Mouse (Mus musculus) limb, embryonic 11.5 days (tissue): ENCODE results near the gene Iqcn. TPM values are rescaled to one million over a fixed set of nuclear protein-coding genes. Genes with fewer than 3 reads are reported as not detected.

Source experiments
- ATAC-seq: fragments of 200-750 bp; cut with Nextera tagmentation; 2 replicates; pipeline ENCODE4 v1.8.0; 2017; ENCODE audit warnings: low read depth; ENCODE audit not compliant: insufficient number of reproducible peaks, low FRiP score, low TSS enrichment
- DNase-seq: peaks from one replicate; pipeline ENCODE4 v3.0.0-alpha.2; 2015; ENCODE audit warnings: low spot score
- H3K27ac ChIP-seq: fragments of 300-500 bp; sonication (generic); replicated peaks from 2 replicates; pipeline ENCODE4 v1.5.1; 2014; ENCODE audit warnings: low read depth, mild to moderate bottlenecking, low read length
- H3K27me3 ChIP-seq: fragments of 300-500 bp; sonication (generic); 2 replicates; pipeline ENCODE4 v1.6.1; 2014; ENCODE audit warnings: mild to moderate bottlenecking, low read length, mixed read lengths; ENCODE audit not compliant: control insufficient read depth, insufficient read depth
- H3K36me3 ChIP-seq: fragments of 300-500 bp; sonication (generic); 2 replicates; pipeline ENCODE4 v1.6.1; 2014; ENCODE audit warnings: mild to moderate bottlenecking, low read length, moderate library complexity, mixed read lengths; ENCODE audit not compliant: control insufficient read depth, insufficient read depth
- H3K4me1 ChIP-seq: fragments of 300-500 bp; sonication (generic); 2 replicates; pipeline ENCODE4 v1.6.1; 2014; ENCODE audit warnings: low read length, mixed read lengths; ENCODE audit not compliant: control insufficient read depth, insufficient read depth
- H3K4me2 ChIP-seq: fragments of 300-500 bp; sonication (generic); 2 replicates; pipeline ENCODE4 v1.6.1; 2014; ENCODE audit warnings: low read depth, mild to moderate bottlenecking, moderate library complexity; ENCODE audit not compliant: severe bottlenecking
- H3K4me3 ChIP-seq: fragments of 300-500 bp; sonication (generic); 2 replicates; pipeline ENCODE4 v1.5.1; 2014; ENCODE audit warnings: low read depth, low read length
- H3K9ac ChIP-seq: fragments of 300-500 bp; sonication (generic); 2 replicates; pipeline ENCODE4 v1.6.1; 2014; ENCODE audit warnings: mild to moderate bottlenecking, low read length
- H3K9me3 ChIP-seq: fragments of 300-500 bp; sonication (generic); 2 replicates; pipeline ENCODE4 v1.6.1; 2016; ENCODE audit warnings: low read length; ENCODE audit not compliant: control insufficient read depth
- WGBS: fragments of 180-500 bp; shearing (Covaris S2); extraction: QIAGEN DNeasy Blood & Tissue Kit; methylation state at CpG from one replicate; pipeline ENCODE4 v1.1.7; 2014; 5-methylcytosine and 5-hydroxymethylcytosine counted together
- polyA plus RNA-seq: library from polyadenylated mRNA; unstranded; fragments of >200 nt; fragmentation: Nextera tagmentation; extraction: Ambion mirVana; gene quantifications from 2 replicates; pipeline ENCODE4 v1.2.1, GENCODE M21; 2014

Gene Iqcn
- polyA plus RNA-seq, 1 experiment from 2014 or later: not detected

DNA sequence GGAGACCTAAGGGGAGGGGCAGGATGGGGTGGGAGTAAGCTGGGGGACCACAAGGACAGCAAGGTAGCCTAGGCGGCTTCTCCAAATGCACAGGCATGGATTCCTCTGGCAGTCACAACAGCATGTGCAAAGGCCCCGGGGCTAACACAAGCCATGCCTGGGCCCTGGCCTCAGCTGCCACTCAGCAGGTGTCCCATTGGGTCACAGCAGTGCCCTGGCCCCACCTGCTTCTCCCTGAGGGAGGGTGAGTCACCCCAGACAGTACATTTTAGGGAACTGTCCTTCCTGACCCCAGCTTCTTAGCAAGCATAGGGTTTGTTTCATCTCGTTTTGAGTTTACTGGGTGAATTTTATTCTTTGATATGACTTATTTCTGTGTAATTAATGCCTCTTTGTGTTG is 20.6 kb upstream of the Iqcn start:
- WGBS: 55% methylated on average over 3 of the region's 3 CpGs
- Histone ChIP-seq H3K27me3 (no peaks in the 10 kb centered on the region), H3K4me1 (no peaks in the 10 kb centered on the region), H3K27ac (no peak overlapping the region), H3K9ac (no peak overlapping the region), H3K4me3 (no peak overlapping the region; the same call in 1 of the 2 replicates), H3K36me3 (peaks cover 18% of the 10 kb centered on the region), H3K4me2 (0 out of 2 replicates have a peak overlapping the region, but pooled peaks have one; percentile 15), H3K9me3 (no peaks in the 10 kb centered on the region)
- DNase-seq (no peak), ATAC-seq (no peak)

DNA sequence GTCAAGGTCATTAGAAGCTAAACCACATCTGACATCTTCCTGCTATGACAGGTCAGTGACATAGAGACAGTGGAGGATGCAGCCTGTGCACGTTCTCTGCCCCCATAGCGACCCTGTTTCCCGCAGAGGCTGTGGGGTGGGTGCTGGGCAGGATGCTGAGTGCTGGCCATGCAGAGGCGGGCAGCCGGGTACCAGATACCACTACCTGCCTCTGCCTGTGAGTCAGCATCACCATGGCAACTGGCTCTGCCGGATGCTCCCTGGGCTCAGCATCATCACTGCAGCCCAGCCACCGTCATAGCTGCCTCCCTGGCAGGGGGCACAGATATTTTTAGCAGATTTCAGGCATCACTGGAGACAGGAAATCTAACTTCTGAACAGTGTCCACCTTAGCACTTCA is 19.0 kb upstream of the Iqcn start:
- Histone ChIP-seq H3K36me3 (peaks cover 4% of the 10 kb centered on the region), H3K4me3 (no peak overlapping the region), H3K27ac (no peak overlapping the region), H3K4me1 (no peaks in the 10 kb centered on the region), H3K4me2 (no peak overlapping the region), H3K9ac (no peak overlapping the region), H3K9me3 (no peaks in the 10 kb centered on the region), H3K27me3 (no peaks in the 10 kb centered on the region)
- 56% methylated on average over 7 of the region's 7 CpGs for WGBS
- ATAC-seq: no peak
- no peak for DNase-seq

DNA sequence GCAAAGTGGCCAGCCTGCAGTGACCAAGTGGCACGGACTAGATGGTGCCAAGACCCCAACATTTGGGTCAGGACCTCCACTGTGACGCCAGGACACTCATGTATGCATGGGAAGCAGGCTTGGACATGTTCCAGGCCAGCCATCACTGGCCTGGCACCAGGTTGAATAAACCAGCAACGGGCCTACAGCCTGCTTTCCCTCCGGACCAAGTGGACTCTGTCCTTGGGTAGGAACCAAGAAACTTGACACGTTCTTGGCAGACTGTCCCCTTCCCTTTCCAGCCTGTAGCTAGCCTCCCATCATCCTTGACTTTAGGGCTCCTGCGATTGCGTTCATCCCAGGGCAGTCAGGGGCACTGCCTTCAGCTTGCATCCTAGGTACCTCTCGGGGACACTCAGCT is 15.7 kb upstream of the Iqcn start:
- peaks cover 17% of the 10 kb centered on the region for H3K4me1 ChIP-seq
- peaks cover 2% of the 10 kb centered on the region; the same call in 1 of the 2 replicates for H3K36me3 ChIP-seq
- H3K27ac ChIP-seq: no peak overlapping the region
- no peak overlapping the region for H3K9ac ChIP-seq
- no peak overlapping the region for H3K4me3 ChIP-seq
- no peak for DNase-seq
- H3K4me2 ChIP-seq: no peak overlapping the region
- 92% methylated on average over 8 of the region's 8 CpGs for WGBS
- H3K9me3 ChIP-seq: no peaks in the 10 kb centered on the region
- H3K27me3 ChIP-seq: no peaks in the 10 kb centered on the region
- ATAC-seq: no peak

DNA sequence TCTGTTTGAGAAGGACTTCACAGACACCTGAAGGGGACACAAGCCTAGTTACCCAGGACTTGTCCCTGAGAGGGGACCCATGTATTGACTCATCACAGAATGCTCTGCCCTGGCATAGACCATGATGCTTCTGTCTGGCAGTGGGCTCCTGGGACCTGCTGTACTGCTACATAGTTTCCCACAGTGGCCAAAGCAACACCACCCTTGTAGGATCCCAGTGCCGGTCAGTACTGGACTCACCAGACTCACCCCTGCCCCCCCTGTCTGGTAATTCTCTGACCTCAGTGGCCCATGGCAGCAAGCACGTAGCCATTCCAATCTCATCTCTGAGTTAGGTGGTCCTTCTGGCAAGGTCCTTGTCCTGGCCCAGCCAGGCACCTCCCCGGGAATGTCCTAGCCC is 15.1 kb upstream of the Iqcn start:
- Histone ChIP-seq H3K27ac (no peak overlapping the region), H3K4me1 (peaks cover 17% of the 10 kb centered on the region)
- WGBS: 82% methylated on average over 3 of the region's 3 CpGs

DNA sequence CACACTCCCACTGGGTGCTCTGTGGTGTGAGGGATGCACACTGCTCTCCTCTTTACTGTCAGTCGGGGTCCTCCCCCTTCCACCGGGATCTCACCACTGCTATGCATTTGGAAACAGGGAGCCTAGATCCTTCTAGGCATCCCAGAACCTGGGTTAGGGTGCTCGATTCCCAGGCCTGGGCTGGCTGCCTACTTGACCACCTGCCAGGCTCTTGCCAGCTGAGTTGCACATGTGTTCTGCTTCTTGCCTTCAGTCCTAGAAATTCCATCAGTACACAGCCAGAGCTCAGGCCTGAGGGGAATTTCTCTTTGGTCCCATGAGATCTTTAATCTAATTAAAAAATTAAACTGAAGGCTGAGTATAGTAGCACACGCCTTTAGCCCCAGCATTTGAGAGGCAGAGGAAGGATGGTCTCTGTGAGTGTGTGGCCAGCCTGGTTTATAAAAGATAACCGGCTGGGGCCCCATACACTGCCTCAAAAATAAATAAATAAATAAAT is 13.3 kb upstream of the Iqcn start:
- Histone ChIP-seq H3K9me3 (no peaks in the 10 kb centered on the region), H3K9ac (peak overlapping the region; percentile 27; the same call in 1 of the 2 replicates), H3K36me3 (peaks cover 1% of the 10 kb centered on the region; the same call in 1 of the 2 replicates), H3K4me2 (peak overlapping the region; percentile 20; the same call in 1 of the 2 replicates), H3K27ac (0 out of 2 replicates have a peak overlapping the region, but pooled peaks have one; percentile 36), H3K4me3 (no peak overlapping the region), H3K27me3 (no peaks in the 10 kb centered on the region), H3K4me1 (peaks cover 20% of the 10 kb centered on the region)
- ATAC-seq (no peak), DNase-seq (no peak)
- WGBS: 77% methylated on average over 5 of the region's 5 CpGs

More for the DNA sequence above, 15.1 kb upstream of the Iqcn start:
- peaks cover 2% of the 10 kb centered on the region; the same call in 1 of the 2 replicates for H3K36me3 ChIP-seq
- H3K9me3 ChIP-seq: no peaks in the 10 kb centered on the region
- no peak overlapping the region for H3K9ac ChIP-seq
- ATAC-seq: no peak
- H3K4me2 ChIP-seq: no peak overlapping the region
- no peaks in the 10 kb centered on the region for H3K27me3 ChIP-seq
- H3K4me3 ChIP-seq: no peak overlapping the region
- no peak for DNase-seq

DNA sequence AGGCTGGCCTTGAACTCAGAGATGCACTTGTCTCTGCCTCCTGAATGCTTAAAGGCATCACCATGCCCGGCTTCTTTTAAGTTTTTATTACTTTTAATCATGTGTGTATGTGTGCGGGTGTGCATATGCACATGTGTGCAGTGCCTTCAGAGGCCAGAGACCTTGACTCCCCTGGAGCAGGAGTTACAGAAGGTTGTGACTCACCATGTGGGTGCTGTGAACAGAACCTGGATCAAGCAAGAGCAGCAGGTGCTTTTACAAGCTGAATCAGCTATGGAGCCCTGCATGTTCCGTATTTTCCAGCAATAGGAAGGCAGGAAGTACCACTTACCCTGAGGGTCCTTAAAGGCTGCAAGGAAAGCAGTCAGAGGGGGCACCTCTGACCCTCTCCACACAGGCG is 12.0 kb upstream of the Iqcn start:
- H3K9me3 ChIP-seq: no peaks in the 10 kb centered on the region
- H3K4me2 ChIP-seq: peak overlapping the region; percentile 24; the same call in 1 of the 2 replicates
- H3K4me1 ChIP-seq: peaks cover 33% of the 10 kb centered on the region
- peak overlapping the region; percentile 89 for H3K27ac ChIP-seq
- WGBS: 47% methylated on average over 4 of the region's 4 CpGs
- ATAC-seq: no peak
- H3K9ac ChIP-seq: peak overlapping the region; percentile 72
- peak overlapping the region; percentile 9 for H3K4me3 ChIP-seq
- no peaks in the 10 kb centered on the region for H3K27me3 ChIP-seq
- H3K36me3 ChIP-seq: no peaks in the 10 kb centered on the region; the same call in 1 of the 2 replicates
- DNase-seq: no peak

DNA sequence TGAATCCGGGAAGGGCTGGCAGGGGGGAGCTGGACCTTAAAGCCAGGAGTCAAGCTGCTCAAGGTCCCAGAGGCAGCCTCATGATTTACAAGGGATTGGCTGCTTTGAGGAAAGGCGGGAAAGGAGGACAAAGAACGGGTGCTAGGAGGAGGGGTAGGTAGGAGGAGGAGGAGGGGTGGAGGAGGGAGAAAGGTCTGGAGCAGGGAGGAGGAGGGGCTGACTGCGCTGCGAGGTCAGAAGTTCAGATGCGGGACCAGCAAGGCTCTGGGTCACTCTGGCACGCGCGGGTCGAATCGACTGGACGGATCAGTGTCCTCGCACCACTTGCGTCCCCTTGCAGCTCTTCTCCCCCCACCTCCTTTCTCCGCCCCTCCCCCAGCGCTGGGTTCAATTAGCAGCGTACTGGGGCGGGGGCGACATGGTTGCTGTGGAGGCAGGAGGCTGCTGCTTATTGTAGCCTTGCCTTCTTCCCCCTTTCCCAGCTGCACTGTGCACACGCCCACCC is 11.5 kb upstream of the Iqcn start:
- no peaks in the 10 kb centered on the region for H3K9me3 ChIP-seq
- H3K4me1 ChIP-seq: peaks cover 39% of the 10 kb centered on the region
- peak overlapping the region; percentile 24 for H3K4me2 ChIP-seq
- peak overlapping the region; percentile 21 for H3K4me3 ChIP-seq
- WGBS: under 1% methylated on average over 17 of the region's 20 CpGs
- no peaks in the 10 kb centered on the region; the same call in 1 of the 2 replicates for H3K36me3 ChIP-seq
- peak; percentile 88 for DNase-seq
- peak overlapping the region; percentile 72 for H3K9ac ChIP-seq
- no peaks in the 10 kb centered on the region for H3K27me3 ChIP-seq
- peak; percentile 83 for ATAC-seq
- H3K27ac ChIP-seq: peak overlapping the region; percentile 89

DNA sequence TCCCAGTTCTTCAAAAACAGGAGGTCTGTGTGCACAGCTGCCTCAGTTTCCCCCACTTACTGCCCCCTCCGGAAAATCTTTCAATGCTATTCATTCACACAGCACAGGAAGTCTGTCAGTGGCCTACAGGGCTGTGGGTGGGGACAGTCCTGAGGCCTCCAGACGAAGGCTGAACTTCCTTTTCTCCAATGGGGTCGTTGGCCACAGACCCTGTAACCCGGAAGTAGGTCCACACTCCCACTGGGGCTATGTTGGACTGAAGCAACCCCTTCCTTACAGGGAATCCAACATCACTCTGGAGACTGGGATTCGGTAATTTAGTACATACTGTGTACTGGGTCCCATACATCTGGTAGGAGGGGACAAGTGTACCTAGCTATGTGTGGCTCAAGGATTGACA is 9.6 kb upstream of the Iqcn start:
- Histone ChIP-seq H3K36me3 (no peaks in the 10 kb centered on the region), H3K4me3 (no peak overlapping the region), H3K9ac (no peak overlapping the region), H3K27me3 (no peaks in the 10 kb centered on the region), H3K9me3 (no peaks in the 10 kb centered on the region), H3K4me2 (no peak overlapping the region), H3K27ac (no peak overlapping the region), H3K4me1 (peaks cover 53% of the 10 kb centered on the region)
- ATAC-seq: no peak
- WGBS: 78% methylated on average over 5 of the region's 5 CpGs
- no peak for DNase-seq
